10 mouse cellular contexts compared by ENCODE assay signal in genomic region chr7:112299521-112300096, GRCm38 (mm10).
A peak's percentile ranks its signal among the peaks of the same experiment; 100 is the strongest.
DNase-seq lines count a peak whose midpoint lies in the region; ATAC-seq and TF ChIP-seq lines count a peak whose summit lies in the region.
"Had no signal": no experiment of that assay in that cellular context is flagged by ENCODE, and none has a peak within 500 bp of the region (broad histone marks: within the 10 kb centered on the region; RNA-seq: fewer than 3 reads in every experiment).

No protein-coding gene starts in this region.

- H3K9ac ChIP-seq in intestine, embryonic 16.5 days (ENCODE audit: low read depth, low read length), result peak overlapping the region; percentile 3; the same call in 1 of the 2 replicates
- H3K9ac ChIP-seq in hindbrain, embryonic 12.5 days, result no peak overlapping the region
- H3K9ac ChIP-seq: embryonic facial prominence, embryonic 12.5 days had no signal

- no peaks in the 10 kb centered on the region for H3K27me3 ChIP-seq in intestine, embryonic 16.5 days (replicated peaks; ENCODE audit: control insufficient read depth, insufficient read depth, low read length)
- no peaks in the 10 kb centered on the region for H3K27me3 ChIP-seq in hindbrain, embryonic 12.5 days

- peak; percentile 20 for DNase-seq in adrenal gland, postnatal 10 days
- DNase-seq in adrenal gland, postnatal 25 days, result no peak
- DNase-seq in lung, postnatal 36 days, result peak; percentile 76
- DNase-seq in right cerebral cortex, postnatal 25 days, result no peak
- no peak for DNase-seq in spleen, postnatal 10 days (ENCODE audit: low spot score in 2 of 2)

- peaks cover 37% of the 10 kb centered on the region for H3K4me1 ChIP-seq in embryonic fibroblast, embryonic 13.5 days (ENCODE audit: control insufficient read depth, insufficient read depth, low read length)
- peaks cover 14% of the 10 kb centered on the region for H3K4me1 ChIP-seq in intestine, embryonic 16.5 days (ENCODE audit: control insufficient read depth, insufficient read depth, low read length)
- H3K4me1 ChIP-seq in hindbrain, embryonic 12.5 days, result 0 out of 2 replicates have a peak, but pooled peaks cover 4% of the 10 kb centered on the region
- H3K4me1 ChIP-seq: embryonic facial prominence, embryonic 12.5 days had no signal

- no peak overlapping the region for H3K4me2 ChIP-seq in intestine, embryonic 16.5 days (ENCODE audit: low read depth, low read length)
- H3K4me2 ChIP-seq in hindbrain, embryonic 12.5 days (replicated peaks), result no peak overlapping the region
- H3K4me2 ChIP-seq: embryonic facial prominence, embryonic 12.5 days had no signal

- WGBS in intestine, embryonic 16.5 days, result 64% methylated on average over 10 of the region's 10 CpGs
- 72% methylated on average over 10 of the region's 10 CpGs for WGBS in hindbrain, embryonic 12.5 days

- H3K36me3 ChIP-seq in intestine, embryonic 16.5 days (ENCODE audit: control insufficient read depth, insufficient read depth, low read length), result no peaks in the 10 kb centered on the region
- no peaks in the 10 kb centered on the region for H3K36me3 ChIP-seq in hindbrain, embryonic 12.5 days
- H3K36me3 ChIP-seq: embryonic facial prominence, embryonic 12.5 days had no signal

- no peaks in the 10 kb centered on the region for H3K9me3 ChIP-seq in intestine, embryonic 16.5 days (ENCODE audit: control insufficient read depth, low read length)
- H3K9me3 ChIP-seq in hindbrain, embryonic 12.5 days (replicated peaks), result no peaks in the 10 kb centered on the region
- H3K9me3 ChIP-seq: embryonic facial prominence, embryonic 12.5 days had no signal

- peak overlapping the region; percentile 90 for H3K27ac ChIP-seq in embryonic fibroblast, embryonic 13.5 days (ENCODE audit: insufficient read depth, low read length)
- peak overlapping the region; percentile 31; the same call in 1 of the 2 replicates for H3K27ac ChIP-seq in intestine, embryonic 16.5 days (ENCODE audit: low read length)
- H3K27ac ChIP-seq in hindbrain, embryonic 12.5 days, result no peak overlapping the region
- H3K27ac ChIP-seq: embryonic facial prominence, embryonic 12.5 days had no signal

- no peak for ATAC-seq in intestine, embryonic 16.5 days
- ATAC-seq in hindbrain, embryonic 12.5 days (ENCODE audit: low FRiP score), result no peak
- ATAC-seq: inflammation-experienced regulatory T-cells, adult 6 months had no signal

- no peak for TF ChIP-seq POLR2A in embryonic fibroblast, embryonic 13.5 days (IDR thresholded peaks at IDR 0.05; ENCODE audit: low read depth, low read length)

- TF ChIP-seq CTCF in embryonic fibroblast, embryonic 13.5 days (IDR thresholded peaks at IDR 0.05; ENCODE audit: borderline replicate concordance, insufficient read depth, low read length), result no peak

- H3K4me3 ChIP-seq in embryonic fibroblast, embryonic 13.5 days (ENCODE audit: insufficient read depth, low read length), result no peak overlapping the region
- H3K4me3 ChIP-seq in intestine, embryonic 16.5 days (ENCODE audit: low read length), result no peak overlapping the region
- H3K4me3 ChIP-seq in hindbrain, embryonic 12.5 days, result no peak overlapping the region
- H3K4me3 ChIP-seq: embryonic facial prominence, embryonic 12.5 days had no signal

Comparison
In these comparisons a context has a peak if more than half of its experiments do, and no peak if none do; other contexts are left out.
1. DNase-seq: peak in adrenal gland, postnatal 10 days (single experiment) and lung, postnatal 36 days (single experiment); none in adrenal gland, postnatal 25 days (single experiment), right cerebral cortex, postnatal 25 days (single experiment) and spleen, postnatal 10 days (0 of 2).